Mouse (Mus musculus) adrenal gland, postnatal 36 days (tissue): ENCODE results near the gene Tldc2. TPM values are rescaled to one million over a fixed set of nuclear protein-coding genes. Genes with fewer than 3 reads are reported as not detected.

Experiments used
- DNase-seq, 2 experiments: peaks; one replicate each; pipeline ENCODE4 v3.0.0; 2021; ENCODE audit warnings: mixed read lengths in 1 of 2
- total RNA-seq, 2 experiments: library from RNA; stranded (reverse); gene quantifications; 2 replicates each; pipeline ENCODE4 v1.2.3; 2021

The Tldc2 gene
- total RNA-seq, 2 experiments from 2014 or later = not detected

GRCm38 (mm10) chr2:157127370-157127769, 40.5 kb downstream of the Tldc2 start:
- no peak for DNase-seq

GRCm38 (mm10) chr2:157128072-157128471, 41.2 kb downstream of the Tldc2 start:
- DNase-seq = peak in 1 of 2 experiments; percentile 12

- DNase-seq = no peak
Observed at GRCm38 (mm10) chr2:157129096-157129495, 42.2 kb downstream of the Tldc2 start.

- no peak for DNase-seq
Observed at GRCm38 (mm10) chr2:157129601-157130164, 42.8 kb downstream of the Tldc2 start.

GRCm38 (mm10) chr2:157130813-157131514, 44.1 kb downstream of the Tldc2 start:
- peak in 1 of 2 experiments; percentile 34 for DNase-seq

- DNase-seq = no peak
Observed at GRCm38 (mm10) chr2:157132086-157132485, 45.2 kb downstream of the Tldc2 start.

GRCm38 (mm10) chr2:157132686-157133540, 46.1 kb downstream of the Tldc2 start:
- no peak for DNase-seq

- DNase-seq = no peak
Observed at GRCm38 (mm10) chr2:157133769-157134478, 47.1 kb downstream of the Tldc2 start.

GRCm38 (mm10) chr2:157134479-157134931, 47.6 kb downstream of the Tldc2 start:
- DNase-seq = peak; percentile 32 to 37

- DNase-seq = peak; percentile 98 to 99
Observed at GRCm38 (mm10) chr2:157135014-157135413, 48.2 kb downstream of the Tldc2 start, which contains the start of gene Samhd1. Samhd1 (minus strand) TSS chr2:157135265.

GRCm38 (mm10) chr2:157135529-157136120, 48.8 kb downstream of the Tldc2 start:
- no peak for DNase-seq

GRCm38 (mm10) chr2:157136176-157136575, 49.3 kb downstream of the Tldc2 start:
- DNase-seq = no peak

GRCm38 (mm10) chr2:157136646-157137045, 49.8 kb downstream of the Tldc2 start:
- no peak for DNase-seq

GRCm38 (mm10) chr2:157137959-157138731, 51.3 kb downstream of the Tldc2 start:
- no peak for DNase-seq

- no peak for DNase-seq
Observed at GRCm38 (mm10) chr2:157138808-157139207, 52.0 kb downstream of the Tldc2 start.

- no peak for DNase-seq
Observed at GRCm38 (mm10) chr2:157139251-157139802, 52.5 kb downstream of the Tldc2 start.

- DNase-seq = no peak
Observed at GRCm38 (mm10) chr2:157141962-157142361, 55.1 kb downstream of the Tldc2 start.

- no peak for DNase-seq
Observed at GRCm38 (mm10) chr2:157144132-157144531, 57.3 kb downstream of the Tldc2 start.

GRCm38 (mm10) chr2:157145173-157145572, 58.3 kb downstream of the Tldc2 start:
- no peak for DNase-seq
